Mouse (Mus musculus) 3T3-L1 (cell line): ENCODE data around the gene Hspa1b.
"Not testable (repeated sequence)": the region's sequence is repeated elsewhere in the genome, so short reads cannot be mapped to it uniquely, and the experiment has no call there.

Source experiments
- DNase-seq: peaks from one replicate; pipeline ENCODE4 v3.0.0-alpha.2; 2015; ENCODE audit warnings: low read depth, low spot score

The Hspa1b gene

GRCm38 (mm10) chr17:34959130-34959778, at the start of gene Hspa1b:
Gene Hspa1b (minus strand): TSS chr17:34959238.
- DNase-seq, result peak; percentile 92

GRCm38 (mm10) chr17:35007387-35007991, 48.5 kb upstream of the Hspa1b start:
- DNase-seq, result no peak

GRCm38 (mm10) chr17:35005902-35006301, 46.9 kb upstream of the Hspa1b start:
- DNase-seq, result not testable (repeated sequence)

- DNase-seq, result no peak
Observed at GRCm38 (mm10) chr17:35005158-35005557, 46.1 kb upstream of the Hspa1b start.

- no peak for DNase-seq
Observed at GRCm38 (mm10) chr17:35004075-35004717, 45.2 kb upstream of the Hspa1b start.

- no peak for DNase-seq
Observed at GRCm38 (mm10) chr17:35003022-35003838, 44.2 kb upstream of the Hspa1b start.

- DNase-seq, result peak; percentile 72
Observed at GRCm38 (mm10) chr17:35002153-35002865, 43.3 kb upstream of the Hspa1b start.

- peak; percentile 71 for DNase-seq
Observed at GRCm38 (mm10) chr17:35001452-35002152, 42.6 kb upstream of the Hspa1b start.

GRCm38 (mm10) chr17:35000717-35001451, 41.8 kb upstream of the Hspa1b start, which contains the start of gene Vars:
Gene Vars (plus strand): TSS chr17:35000987.
- DNase-seq, result peak; percentile 86

GRCm38 (mm10) chr17:34999871-35000716, 41.1 kb upstream of the Hspa1b start:
- DNase-seq, result peak; percentile 27

- DNase-seq, result no peak
Observed at GRCm38 (mm10) chr17:34998526-34999430, 39.7 kb upstream of the Hspa1b start.

- DNase-seq, result no peak
Observed at GRCm38 (mm10) chr17:34997142-34997483, 38.1 kb upstream of the Hspa1b start.

GRCm38 (mm10) chr17:34996411-34997141, 37.5 kb upstream of the Hspa1b start:
- no peak for DNase-seq

- DNase-seq, result not testable (repeated sequence)
Observed at GRCm38 (mm10) chr17:34995927-34996326, 36.9 kb upstream of the Hspa1b start.

- DNase-seq, result not testable (repeated sequence)
Observed at GRCm38 (mm10) chr17:34995192-34995591, 36.2 kb upstream of the Hspa1b start.

- no peak for DNase-seq
Observed at GRCm38 (mm10) chr17:34994751-34995150, 35.7 kb upstream of the Hspa1b start.

GRCm38 (mm10) chr17:34984218-34984617, 25.2 kb upstream of the Hspa1b start:
- DNase-seq, result peak; percentile 77
